Mouse (Mus musculus): Measurements from ENCODE around the gene Plcb1. TPM values are rescaled to one million over a fixed set of nuclear protein-coding genes. Genes with fewer than 3 reads are reported as not detected.

Plcb1 gene
- polyA plus RNA-seq, 1 experiment from 2014 or later, result 10.7 TPM

DNA sequence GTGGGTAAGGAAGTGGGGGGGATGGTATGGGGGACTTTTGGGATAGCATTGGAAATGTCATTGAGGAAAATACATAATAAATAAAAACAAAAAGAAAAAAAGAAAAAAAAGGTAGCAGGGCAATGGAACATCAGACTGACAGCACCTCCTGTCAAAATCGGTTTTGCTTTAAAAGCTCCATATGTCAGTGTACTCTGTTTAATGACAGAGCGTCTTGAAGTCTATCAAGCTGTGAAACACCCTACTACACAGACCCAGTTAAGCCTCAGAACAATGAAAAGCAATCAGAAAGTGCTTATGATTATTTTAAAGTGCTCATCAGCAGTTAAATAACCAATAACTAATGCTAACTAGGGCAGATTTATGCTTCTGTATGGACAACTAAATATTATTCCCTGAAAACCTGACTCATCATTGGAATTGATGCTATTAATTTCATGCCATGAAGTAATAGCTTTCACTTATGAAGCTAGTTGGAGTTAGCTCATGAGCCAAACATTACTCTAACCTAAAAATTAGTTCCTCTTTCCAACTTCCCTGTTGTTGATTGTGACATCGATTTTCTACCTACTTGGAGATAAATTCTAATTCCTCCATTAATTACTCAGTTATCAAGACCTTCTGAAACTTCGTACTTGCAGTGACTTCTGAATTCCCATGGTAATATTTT, 717.6 kb downstream of the Plcb1 start:
- no peak overlapping the region for H3K4me3 ChIP-seq (replicated peaks)
- no peaks in the 10 kb centered on the region for H3K9me3 ChIP-seq (replicated peaks)
- H3K4me1 ChIP-seq, result no peaks in the 10 kb centered on the region
- no peak overlapping the region for H3K4me2 ChIP-seq (replicated peaks)
- no peak for ATAC-seq (ENCODE audit: insufficient number of reproducible peaks, low FRiP score, low TSS enrichment, low read depth)
- no peak overlapping the region for H3K9ac ChIP-seq
- no peaks in the 10 kb centered on the region for H3K36me3 ChIP-seq
- H3K27me3 ChIP-seq, result no peaks in the 10 kb centered on the region
- WGBS, result 80% methylated on average over 4 of the region's 4 CpGs
- H3K27ac ChIP-seq (replicated peaks), result no peak overlapping the region

DNA sequence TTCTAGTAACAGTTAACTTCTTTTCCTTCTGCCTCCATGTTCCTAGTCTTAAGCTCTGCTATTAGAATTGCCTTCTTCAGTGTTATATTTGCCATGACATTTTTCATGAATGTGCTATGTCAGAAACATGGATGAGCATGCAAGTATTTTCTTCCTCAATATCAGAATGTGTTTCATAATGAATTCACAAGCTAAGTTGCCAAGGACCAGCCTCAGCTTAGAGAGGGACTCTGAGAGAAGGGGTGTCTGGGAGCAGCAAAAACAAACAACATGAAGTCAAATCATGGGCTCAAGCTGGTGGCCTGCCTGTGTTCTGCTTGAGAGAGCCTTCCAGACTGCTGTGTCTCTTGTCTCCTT, 718.1 kb downstream of the Plcb1 start:
- Histone ChIP-seq H3K4me2 (replicated peaks) (no peak overlapping the region), H3K9ac (no peak overlapping the region), H3K4me1 (no peaks in the 10 kb centered on the region), H3K27me3 (no peaks in the 10 kb centered on the region), H3K27ac (replicated peaks) (no peak overlapping the region), H3K9me3 (replicated peaks) (no peaks in the 10 kb centered on the region), H3K36me3 (no peaks in the 10 kb centered on the region), H3K4me3 (replicated peaks) (no peak overlapping the region)
- no peak for ATAC-seq (ENCODE audit: insufficient number of reproducible peaks, low FRiP score, low TSS enrichment, low read depth)

DNA sequence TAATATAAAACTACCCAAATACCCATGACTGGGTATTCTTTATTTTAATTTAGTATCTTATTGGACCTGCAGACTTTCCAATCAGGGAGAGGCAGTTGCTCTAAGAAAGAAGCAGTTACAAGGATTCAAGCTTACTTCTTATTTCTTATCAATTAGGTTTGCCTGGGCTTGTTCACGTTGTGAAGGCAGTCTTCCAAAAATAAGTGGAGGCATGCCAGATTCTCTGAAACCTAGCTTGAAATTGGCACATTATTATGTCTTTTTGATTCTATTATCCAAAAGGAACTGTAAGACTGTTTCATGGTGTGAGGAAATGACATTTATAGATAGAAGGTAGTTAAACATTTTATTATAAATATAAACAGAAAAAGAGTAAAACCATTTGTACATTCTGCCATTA, 721.2 kb downstream of the Plcb1 start:
- H3K27me3 ChIP-seq, result no peaks in the 10 kb centered on the region
- no peaks in the 10 kb centered on the region for H3K4me1 ChIP-seq
- H3K9ac ChIP-seq, result no peak overlapping the region
- no peak overlapping the region for H3K4me2 ChIP-seq (replicated peaks)
- no peak overlapping the region for H3K4me3 ChIP-seq (replicated peaks)
- no peaks in the 10 kb centered on the region for H3K9me3 ChIP-seq (replicated peaks)
- no peaks in the 10 kb centered on the region for H3K36me3 ChIP-seq
- WGBS, result 48% methylated on average over 1 of the region's 1 CpGs
- H3K27ac ChIP-seq (replicated peaks), result no peak overlapping the region
- no peak for ATAC-seq (ENCODE audit: insufficient number of reproducible peaks, low FRiP score, low TSS enrichment, low read depth)

DNA sequence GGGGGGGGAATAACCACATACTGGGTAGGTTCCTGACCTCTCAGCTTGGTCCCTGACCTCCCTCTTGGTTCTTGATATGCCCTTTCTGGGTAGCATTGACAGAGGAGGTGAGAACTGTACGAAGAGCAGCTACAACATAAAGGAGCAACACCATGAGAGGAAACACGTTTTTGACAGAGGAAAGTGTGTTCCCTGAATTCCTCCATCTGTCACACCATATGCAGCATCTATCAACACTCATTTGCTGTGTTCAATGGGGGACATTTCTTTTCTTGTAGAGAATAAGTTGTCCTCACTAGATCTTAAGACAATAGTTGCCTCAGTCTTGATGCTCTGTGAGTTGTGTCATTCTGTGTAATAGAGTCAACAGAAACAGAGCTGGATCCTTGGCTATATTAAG, 733.1 kb downstream of the Plcb1 start:
- no peaks in the 10 kb centered on the region for H3K4me1 ChIP-seq
- no peaks in the 10 kb centered on the region for H3K9me3 ChIP-seq (replicated peaks)
- no peaks in the 10 kb centered on the region for H3K27me3 ChIP-seq
- no peak overlapping the region for H3K4me3 ChIP-seq (replicated peaks)
- WGBS, result 74% methylated on average over 2 of the region's 2 CpGs
- no peak for ATAC-seq (ENCODE audit: insufficient number of reproducible peaks, low FRiP score, low TSS enrichment, low read depth)
- no peak overlapping the region for H3K9ac ChIP-seq
- H3K36me3 ChIP-seq, result no peaks in the 10 kb centered on the region
- H3K4me2 ChIP-seq (replicated peaks), result no peak overlapping the region
- H3K27ac ChIP-seq (replicated peaks), result no peak overlapping the region

Other genes starting within 250 kb of the Plcb1 start
- gene Hao1, start 231.7 kb upstream of the Plcb1 start, polyA plus RNA-seq (2015; fragmentation: Nextera tagmentation; extraction: Ambion mirVana), result 0.08 TPM in 1 of 2 replicates, not detected in the other
- 15.4 and 17.0 TPM in 2 replicates for gene Tmx4, start 141.9 kb upstream of the Plcb1 start, polyA plus RNA-seq (2015; fragmentation: Nextera tagmentation; extraction: Ambion mirVana)